Mouse (Mus musculus) brain, embryonic 18.5 days (tissue): ENCODE measurements around the gene Cyp11a1.

ENCODE experiments used
- DNase-seq: peaks from one replicate; pipeline ENCODE4 v3.0.0-alpha.2; 2012; ENCODE audit warnings: low read depth, low spot score

The Cyp11a1 gene

GRCm38 (mm10) chr9:58005753-58006461, at the start of gene Cyp11a1:
Gene Cyp11a1 (plus strand): TSS chr9:58006411.
- DNase-seq = no peak

GRCm38 (mm10) chr9:57956838-57957236, 49.4 kb upstream of the Cyp11a1 start:
- no peak for DNase-seq

DNA sequence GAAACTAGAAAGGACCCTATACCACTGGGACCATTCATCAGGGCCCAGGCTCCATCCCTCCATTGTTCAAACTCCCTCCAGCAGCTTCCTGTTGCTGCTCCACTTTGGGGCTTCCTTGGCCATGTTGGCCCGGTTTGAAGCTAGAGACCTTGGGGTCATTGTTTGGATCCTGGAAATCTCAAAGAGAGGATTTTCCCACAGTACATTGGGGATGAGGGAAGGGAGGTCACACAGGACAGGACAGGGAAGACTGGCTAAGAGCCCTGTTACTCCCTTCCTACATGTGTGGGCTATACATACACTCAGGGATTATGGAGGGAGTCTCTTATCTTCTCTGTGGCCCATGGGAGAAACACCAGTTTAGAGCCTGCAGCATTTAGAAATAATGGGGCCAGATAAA, 47.6 kb upstream of the Cyp11a1 start:
- no peak for DNase-seq

DNA sequence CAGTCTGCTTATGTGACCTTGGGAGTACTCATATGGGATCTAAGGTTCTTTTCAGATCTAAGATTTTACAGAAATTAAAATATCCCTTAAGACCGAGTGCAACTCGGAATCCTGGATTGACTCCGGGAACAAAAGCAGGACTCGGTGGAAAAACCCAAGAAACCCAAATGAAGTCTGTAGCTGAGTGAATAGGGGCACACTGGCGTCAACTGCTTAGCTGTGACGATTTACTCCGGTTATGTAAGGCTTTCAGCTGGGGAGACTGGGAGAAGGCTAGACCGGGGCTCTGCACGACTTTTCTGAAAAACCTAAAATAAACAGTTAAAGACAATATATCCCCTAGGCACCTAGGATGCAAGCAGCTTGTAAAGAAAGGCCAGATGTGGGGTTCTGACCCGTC, 46.8 kb upstream of the Cyp11a1 start:
- DNase-seq = no peak

- DNase-seq = no peak
Observed at GRCm38 (mm10) chr9:57959886-57960866, 46.0 kb upstream of the Cyp11a1 start.

- no peak for DNase-seq
Observed at GRCm38 (mm10) chr9:57961226-57961625, 45.0 kb upstream of the Cyp11a1 start.

- no peak for DNase-seq
Observed at GRCm38 (mm10) chr9:57961863-57962778, 44.1 kb upstream of the Cyp11a1 start.

DNA sequence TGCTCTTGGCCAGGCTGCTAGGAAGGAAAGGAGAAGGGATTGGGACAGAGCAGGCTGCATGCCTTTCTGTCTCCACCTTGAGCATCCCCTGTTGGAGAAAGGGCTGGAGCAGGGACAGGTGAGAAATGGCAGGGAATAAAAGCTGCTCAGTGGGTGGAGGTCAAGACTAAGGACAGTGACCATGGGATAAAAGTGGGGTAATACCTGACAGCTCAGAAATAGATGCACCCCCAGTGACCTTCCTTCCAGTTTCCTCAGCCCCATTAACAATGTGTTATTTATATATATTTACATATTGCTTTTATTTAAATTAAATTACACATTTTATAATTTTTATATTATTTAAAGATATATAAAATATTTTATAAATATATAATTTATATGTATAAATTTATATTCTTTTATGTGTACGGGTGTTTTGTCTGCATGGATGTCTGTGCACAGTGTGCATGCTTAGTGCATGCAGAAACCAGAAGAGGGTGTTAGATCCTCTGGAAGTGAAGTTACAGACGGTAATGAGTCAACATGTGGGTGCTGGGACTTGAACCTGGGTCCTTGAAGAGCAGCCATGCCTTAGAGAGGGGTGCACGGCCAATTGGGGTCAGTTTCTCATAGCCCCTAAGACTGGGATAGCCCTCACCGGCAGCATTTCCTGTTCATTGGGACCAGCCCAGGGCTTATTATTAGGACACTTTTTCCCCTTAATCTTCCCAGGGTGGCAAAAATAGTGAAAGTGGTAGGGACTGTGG, 42.8 kb upstream of the Cyp11a1 start:
- DNase-seq = no peak

GRCm38 (mm10) chr9:57963998-57964395, 42.2 kb upstream of the Cyp11a1 start:
- no peak for DNase-seq

DNA sequence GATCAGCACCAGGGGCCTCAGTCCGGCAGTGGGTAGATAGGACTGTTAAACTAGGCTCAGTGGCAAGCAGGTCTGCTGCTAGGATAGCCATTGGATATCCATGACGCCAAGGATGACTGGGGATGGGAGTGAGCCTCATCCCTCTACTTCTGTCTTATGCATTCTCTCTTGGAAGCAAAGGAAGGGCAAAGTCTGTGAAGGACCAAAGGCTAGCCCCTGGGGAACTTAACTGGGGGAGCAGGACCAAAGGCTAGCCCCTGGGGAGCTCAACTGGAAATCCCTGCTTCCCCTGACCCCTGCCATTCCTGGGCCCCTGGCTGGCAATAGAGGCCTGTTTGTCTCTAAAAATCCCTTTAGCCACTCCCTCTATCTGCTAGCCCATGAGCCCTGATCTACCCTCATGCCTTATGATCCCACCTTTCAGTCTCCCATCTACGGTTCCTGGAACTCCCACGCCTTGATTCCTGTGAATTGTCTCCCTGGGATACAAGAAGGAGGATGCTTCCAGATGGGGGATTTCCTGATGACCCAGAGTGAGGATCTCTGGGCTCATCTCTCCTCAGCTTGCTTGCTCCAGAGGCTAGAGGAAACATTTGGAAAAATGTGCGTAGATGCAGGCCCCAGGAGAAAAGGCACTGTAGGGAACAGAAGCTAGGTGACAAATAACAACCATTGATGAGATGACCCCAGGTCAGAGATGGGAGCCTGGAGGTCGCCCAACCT, 41.5 kb upstream of the Cyp11a1 start:
- no peak for DNase-seq

GRCm38 (mm10) chr9:57965281-57966185, 40.7 kb upstream of the Cyp11a1 start:
- DNase-seq = no peak

DNA sequence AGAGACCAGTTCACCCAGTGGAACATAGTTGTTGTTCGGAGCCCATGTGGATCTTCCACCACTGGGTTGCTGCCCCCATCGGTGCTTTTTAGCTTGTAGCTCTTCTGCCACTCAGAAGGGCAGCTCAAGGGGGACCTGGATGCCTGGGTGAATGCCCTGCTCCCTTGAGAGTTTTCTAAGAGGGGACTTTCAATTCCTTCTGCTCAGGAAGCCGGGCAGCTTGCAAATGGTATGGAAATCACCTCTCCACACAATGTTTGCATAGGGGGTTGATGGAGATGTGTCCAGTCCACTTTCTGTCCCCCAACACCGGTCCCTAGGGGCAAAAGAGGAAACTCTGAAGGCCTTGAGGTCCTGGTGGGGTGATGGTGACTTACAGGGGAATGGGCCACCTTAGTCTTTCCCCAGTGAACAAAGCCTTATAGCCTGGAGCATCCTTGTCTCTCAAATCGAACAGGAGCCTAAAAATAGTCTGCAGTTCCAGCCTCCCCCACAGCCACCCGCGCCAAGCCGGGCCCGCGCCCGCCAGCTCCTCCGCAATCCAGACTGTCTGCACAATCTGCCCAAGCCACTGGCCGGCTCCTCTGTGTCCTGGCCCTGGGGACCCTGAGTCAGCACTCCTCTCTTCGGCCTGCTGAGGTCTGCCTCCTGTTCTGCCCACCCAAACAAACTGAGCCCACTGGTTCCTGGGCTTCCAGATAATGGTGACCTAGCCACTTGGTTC, 38.8 kb upstream of the Cyp11a1 start:
- DNase-seq = no peak

- DNase-seq = no peak
Observed at GRCm38 (mm10) chr9:57968166-57968771, 37.9 kb upstream of the Cyp11a1 start.

DNA sequence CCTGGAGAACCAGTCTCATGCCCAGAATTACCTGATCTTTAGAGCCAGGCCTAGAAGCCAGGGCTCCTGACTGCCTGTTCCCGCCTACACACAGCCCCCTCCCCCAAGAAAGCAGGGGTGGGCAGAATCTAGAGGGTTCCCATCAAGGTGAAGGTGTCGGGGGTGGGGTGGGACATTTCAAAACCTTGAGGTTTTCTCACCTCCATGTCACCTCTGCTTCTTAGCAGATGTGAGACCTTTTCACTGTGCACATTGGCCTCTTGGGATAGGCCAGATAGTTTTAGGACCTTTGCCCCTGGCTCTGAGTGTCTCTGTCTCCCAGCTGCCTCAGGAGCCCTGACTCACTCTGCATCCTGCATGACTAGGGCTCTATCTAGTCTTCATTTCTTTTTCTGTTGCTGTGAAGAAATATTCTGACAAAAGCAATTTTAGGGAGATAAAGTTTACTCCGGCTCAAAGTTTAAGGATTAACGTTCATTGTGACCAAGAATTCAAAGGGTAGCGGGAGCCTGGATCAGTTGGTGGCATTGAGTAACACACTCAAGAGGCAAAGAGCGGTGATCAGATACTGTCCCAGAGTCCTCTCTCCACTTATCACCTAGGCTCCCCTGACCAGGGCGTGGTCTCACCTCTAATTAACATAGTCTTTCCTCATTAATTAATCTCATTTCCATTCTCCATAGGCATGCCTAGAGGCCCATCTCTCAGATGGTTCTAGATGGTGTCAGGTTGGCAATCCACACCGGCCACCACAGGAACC, 37.2 kb upstream of the Cyp11a1 start:
- no peak for DNase-seq

DNA sequence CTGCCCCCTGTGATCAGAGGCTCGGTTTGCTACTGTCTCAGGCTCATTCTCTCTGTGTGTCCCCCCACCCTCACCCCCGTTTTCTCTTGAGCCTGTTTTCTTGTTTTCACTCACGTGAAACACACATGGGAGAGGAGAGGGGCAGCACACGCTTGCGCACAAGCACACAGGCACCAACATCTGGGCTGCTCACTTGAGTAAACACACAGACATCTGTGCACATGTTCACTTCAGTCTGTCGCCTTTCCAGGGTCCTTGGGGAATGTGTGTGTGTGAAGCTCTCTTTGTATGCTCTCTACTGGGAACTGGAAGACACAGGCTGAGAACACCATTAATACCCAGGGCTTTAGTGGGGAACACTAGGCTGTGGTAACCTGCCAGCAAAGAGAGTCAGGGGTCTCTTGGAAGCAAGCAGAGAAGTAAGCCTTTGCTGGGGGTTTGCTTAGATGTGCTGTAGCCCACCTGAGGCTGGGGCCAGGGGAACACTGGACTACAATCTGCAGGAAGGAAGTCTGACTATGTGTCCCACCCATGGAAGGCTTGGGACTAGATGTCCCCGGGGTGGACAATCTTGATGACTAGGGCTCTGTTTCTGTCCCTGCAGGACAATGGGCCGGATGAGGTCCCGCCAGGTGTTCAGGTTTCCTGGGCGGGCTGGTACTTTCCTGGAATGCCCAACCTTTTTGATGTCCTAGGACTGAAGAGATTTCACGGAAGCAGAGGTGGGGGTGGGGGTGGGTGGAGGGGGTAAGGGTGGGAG, 36.3 kb upstream of the Cyp11a1 start:
- DNase-seq = no peak

DNA sequence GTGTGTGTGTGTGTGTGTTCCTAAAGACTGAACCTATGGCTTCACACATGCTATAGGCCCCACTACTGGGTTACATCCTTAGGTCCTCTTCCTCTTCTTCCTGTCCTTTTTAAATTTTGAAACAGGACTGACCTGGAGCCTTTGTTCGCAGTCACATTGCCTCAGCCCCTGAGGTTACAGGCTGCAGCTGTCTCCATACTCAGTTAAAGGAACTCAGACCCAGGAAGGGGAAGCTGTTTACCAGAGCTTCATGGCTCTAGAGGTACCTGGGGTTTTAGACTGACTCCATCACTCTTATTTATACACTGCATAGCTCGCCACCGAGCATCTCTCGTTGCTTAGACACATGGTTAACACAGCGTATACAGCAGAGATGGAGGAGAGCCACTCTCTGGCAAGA, 34.8 kb upstream of the Cyp11a1 start:
- DNase-seq = no peak

- DNase-seq = no peak
Observed at GRCm38 (mm10) chr9:57972141-57972591, 34.0 kb upstream of the Cyp11a1 start.
